Mouse (Mus musculus): ENCODE results near the gene 4930412O13Rik. TPM values are rescaled to one million over a fixed set of nuclear protein-coding genes. Genes with fewer than 3 reads are reported as not detected.
A peak's percentile ranks its signal among the peaks of the same experiment; 100 is the strongest.

Gene 4930412O13Rik
- polyA plus RNA-seq (2015; fragmentation: Nextera tagmentation; extraction: Ambion mirVana) = 1.7 and 3.9 TPM in 2 replicates

GRCm38 (mm10) chr2:9881051-9881591 lies at the start of gene 4930412O13Rik:
TSS of gene 4930412O13Rik (plus strand) at chr2:9881252.
- peak within 1 kb of the TSS; percentile 71 for H3K9ac ChIP-seq (replicated peaks)
- peak within 1 kb of the TSS; percentile 68 for H3K4me2 ChIP-seq (replicated peaks)
- peaks cover 37% of the 10 kb centered on the region for H3K4me1 ChIP-seq (replicated peaks)
- H3K9me3 ChIP-seq = no peaks in the 10 kb centered on the region
- under 1% methylated on average over 32 of the region's 35 CpGs for WGBS
- ATAC-seq = no peak
- no peaks in the 10 kb centered on the region for H3K36me3 ChIP-seq
- H3K4me3 ChIP-seq (replicated peaks) = peak within 1 kb of the TSS; percentile 48
- H3K27me3 ChIP-seq = peaks cover 95% of the 10 kb centered on the region
- peak within 1 kb of the TSS; percentile 88 for H3K27ac ChIP-seq

- Histone ChIP-seq H3K4me1 (replicated peaks) (no peaks in the 10 kb centered on the region), H3K36me3 (no peaks in the 10 kb centered on the region)
Observed at GRCm38 (mm10) chr2:9833712-9834111, 47.3 kb upstream of the 4930412O13Rik start.

DNA sequence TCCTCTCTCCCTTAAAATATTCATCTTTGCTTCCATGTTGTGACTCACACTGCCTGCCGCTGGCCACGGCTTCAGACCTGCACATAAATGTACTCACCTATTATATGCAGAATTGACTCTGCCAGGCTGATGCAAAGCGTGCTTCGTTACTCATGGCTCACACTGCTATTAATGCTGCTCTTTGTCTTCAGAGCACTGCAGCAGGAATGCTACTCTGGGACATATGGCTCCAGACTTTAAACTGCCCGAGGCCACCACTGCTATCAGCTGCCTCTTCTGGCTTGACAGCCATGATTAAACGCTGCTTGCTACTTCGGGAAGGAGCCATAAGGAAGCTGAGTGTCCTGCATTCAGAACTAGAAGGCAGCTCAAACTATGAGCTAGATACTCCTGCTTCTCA lies 45.9 kb upstream of the 4930412O13Rik start:
- 66% methylated on average over 7 of the region's 7 CpGs for WGBS
- Histone ChIP-seq H3K4me2 (replicated peaks) (no peak overlapping the region), H3K27ac (no peak overlapping the region), H3K9me3 (no peaks in the 10 kb centered on the region), H3K27me3 (no peaks in the 10 kb centered on the region), H3K4me1 (replicated peaks) (no peaks in the 10 kb centered on the region), H3K9ac (replicated peaks) (no peak overlapping the region), H3K36me3 (no peaks in the 10 kb centered on the region), H3K4me3 (replicated peaks) (no peak overlapping the region)
- ATAC-seq = peak; percentile 27; the same call in 1 of the 2 replicates

More at GRCm38 (mm10) chr2:9833712-9834111, 47.3 kb upstream of the 4930412O13Rik start:
- WGBS = 90% methylated on average over 7 of the region's 7 CpGs
- H3K27me3 ChIP-seq = no peaks in the 10 kb centered on the region
- no peak overlapping the region for H3K4me3 ChIP-seq (replicated peaks)
- no peak for ATAC-seq
- no peaks in the 10 kb centered on the region for H3K9me3 ChIP-seq
- H3K9ac ChIP-seq (replicated peaks) = no peak overlapping the region
- H3K4me2 ChIP-seq (replicated peaks) = no peak overlapping the region
- no peak overlapping the region for H3K27ac ChIP-seq

DNA sequence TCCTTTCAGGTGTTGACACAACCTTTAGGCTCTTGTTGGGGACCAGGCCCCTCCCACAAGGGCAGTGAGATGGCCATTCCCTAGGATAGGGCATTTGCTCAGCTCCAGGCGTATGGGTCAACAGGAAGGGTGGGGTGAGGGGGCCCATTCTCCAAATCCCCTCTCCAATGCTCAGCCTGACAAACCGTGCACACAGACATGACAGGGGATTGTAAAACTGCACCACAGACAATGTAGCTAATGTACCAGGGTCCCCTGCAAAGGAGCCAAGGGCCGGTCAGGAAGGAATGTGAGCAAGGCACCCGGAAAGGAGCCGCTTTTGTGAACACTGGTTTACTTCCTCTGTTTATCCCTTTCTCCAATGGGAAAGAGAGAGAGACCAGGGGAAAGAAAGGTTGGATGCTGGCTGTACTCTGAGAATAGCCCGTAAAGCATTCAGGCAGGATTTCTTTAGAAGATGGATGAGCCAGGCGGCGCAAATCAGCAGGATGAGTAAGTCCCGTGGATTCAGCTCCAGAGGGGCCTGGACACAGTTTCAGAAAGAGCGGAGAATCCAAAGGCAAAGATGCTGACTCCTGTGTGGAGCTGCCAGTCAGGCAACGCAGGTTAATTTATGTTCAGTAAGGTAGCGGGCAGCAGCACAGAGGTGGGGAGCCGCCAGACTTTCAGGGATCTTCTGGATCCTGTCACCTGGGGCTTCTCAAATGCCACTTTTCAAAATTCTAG lies 28.0 kb upstream of the 4930412O13Rik start:
- no peaks in the 10 kb centered on the region for H3K36me3 ChIP-seq
- no peaks in the 10 kb centered on the region for H3K9me3 ChIP-seq
- 41% methylated on average over 13 of the region's 13 CpGs for WGBS
- peaks cover 9% of the 10 kb centered on the region for H3K4me1 ChIP-seq (replicated peaks)
- H3K27me3 ChIP-seq = no peaks in the 10 kb centered on the region
- H3K27ac ChIP-seq = no peak overlapping the region
- H3K9ac ChIP-seq (replicated peaks) = no peak overlapping the region
- H3K4me3 ChIP-seq (replicated peaks) = no peak overlapping the region
- ATAC-seq = peak; percentile 76
- peak overlapping the region; percentile 20 for H3K4me2 ChIP-seq (replicated peaks)

- Histone ChIP-seq H3K27ac (no peak overlapping the region), H3K4me3 (replicated peaks) (no peak overlapping the region), H3K9ac (replicated peaks) (no peak overlapping the region), H3K4me2 (replicated peaks) (no peak overlapping the region), H3K4me1 (replicated peaks) (peaks cover 9% of the 10 kb centered on the region), H3K9me3 (no peaks in the 10 kb centered on the region), H3K36me3 (no peaks in the 10 kb centered on the region), H3K27me3 (no peaks in the 10 kb centered on the region)
- 33% methylated on average over 4 of the region's 4 CpGs for WGBS
- ATAC-seq = no peak
Observed at GRCm38 (mm10) chr2:9855861-9856260, 25.2 kb upstream of the 4930412O13Rik start.

GRCm38 (mm10) chr2:9860698-9861097 lies 20.4 kb upstream of the 4930412O13Rik start:
- WGBS = 90% methylated on average over 5 of the region's 5 CpGs
- ATAC-seq = no peak

GRCm38 (mm10) chr2:9867092-9867825 lies 13.8 kb upstream of the 4930412O13Rik start:
- Histone ChIP-seq H3K27ac (no peak overlapping the region), H3K9ac (replicated peaks) (no peak overlapping the region), H3K36me3 (no peaks in the 10 kb centered on the region), H3K4me3 (replicated peaks) (no peak overlapping the region), H3K9me3 (no peaks in the 10 kb centered on the region), H3K4me2 (replicated peaks) (peak overlapping the region; percentile 10; the same call in 1 of the 2 replicates), H3K27me3 (peaks cover 44% of the 10 kb centered on the region), H3K4me1 (replicated peaks) (0 out of 2 replicates have a peak, but pooled peaks cover 6% of the 10 kb centered on the region)
- 82% methylated on average over 12 of the region's 12 CpGs for WGBS
- ATAC-seq = no peak

More at GRCm38 (mm10) chr2:9860698-9861097, 20.4 kb upstream of the 4930412O13Rik start:
- Histone ChIP-seq H3K36me3 (no peaks in the 10 kb centered on the region), H3K4me2 (replicated peaks) (no peak overlapping the region), H3K27me3 (no peaks in the 10 kb centered on the region), H3K9me3 (no peaks in the 10 kb centered on the region), H3K27ac (no peak overlapping the region), H3K4me1 (replicated peaks) (no peaks in the 10 kb centered on the region), H3K4me3 (replicated peaks) (no peak overlapping the region), H3K9ac (replicated peaks) (no peak overlapping the region)

DNA sequence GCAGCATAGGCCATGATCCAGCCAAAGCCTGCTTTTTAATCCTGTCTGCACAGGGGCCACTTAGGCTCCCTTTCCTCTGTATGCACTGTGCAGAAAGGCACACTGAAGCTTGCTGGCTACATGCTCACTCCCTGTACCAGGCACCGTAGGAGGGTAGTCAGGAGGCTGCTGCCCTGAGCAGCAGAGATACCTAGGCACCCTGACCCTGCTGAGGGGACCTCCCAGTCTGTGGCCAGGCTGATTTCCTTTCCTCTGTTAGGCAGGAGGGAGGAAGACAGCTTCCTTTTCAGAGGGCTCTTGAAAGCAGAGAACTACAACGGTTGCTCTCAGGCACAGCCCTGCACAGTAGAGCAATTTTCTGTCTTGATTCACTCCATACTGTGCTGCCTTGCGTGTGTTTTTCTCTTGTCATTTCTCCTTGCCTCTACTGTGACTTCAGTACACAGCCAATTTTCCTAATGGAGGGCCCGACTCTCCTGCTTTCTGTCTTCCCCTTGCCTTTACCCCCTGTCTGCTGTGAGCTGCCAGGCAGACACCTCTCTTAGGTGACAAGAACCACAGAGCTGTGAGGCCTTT lies 9.8 kb upstream of the 4930412O13Rik start:
- Histone ChIP-seq H3K27me3 (peaks cover 81% of the 10 kb centered on the region), H3K4me1 (replicated peaks) (peaks cover 18% of the 10 kb centered on the region), H3K4me2 (replicated peaks) (peak overlapping the region; percentile 68), H3K36me3 (no peaks in the 10 kb centered on the region; the same call in 1 of the 2 replicates), H3K9ac (replicated peaks) (peak overlapping the region; percentile 59), H3K27ac (peak overlapping the region; percentile 86), H3K4me3 (replicated peaks) (peak overlapping the region; percentile 48), H3K9me3 (no peaks in the 10 kb centered on the region)
- ATAC-seq = peak; percentile 51; the same call in 1 of the 2 replicates
- WGBS = 21% methylated on average over 4 of the region's 4 CpGs

GRCm38 (mm10) chr2:9871798-9872197 lies 9.3 kb upstream of the 4930412O13Rik start:
- peaks cover 86% of the 10 kb centered on the region for H3K27me3 ChIP-seq
- peak overlapping the region; percentile 68 for H3K4me2 ChIP-seq (replicated peaks)
- H3K27ac ChIP-seq = peak overlapping the region; percentile 86
- peak overlapping the region; percentile 59 for H3K9ac ChIP-seq (replicated peaks)
- 15% methylated on average over 6 of the region's 6 CpGs for WGBS
- peak overlapping the region; percentile 48 for H3K4me3 ChIP-seq (replicated peaks)
- peaks cover 18% of the 10 kb centered on the region for H3K4me1 ChIP-seq (replicated peaks)
- no peaks in the 10 kb centered on the region; the same call in 1 of the 2 replicates for H3K36me3 ChIP-seq
- no peaks in the 10 kb centered on the region for H3K9me3 ChIP-seq
- no peak for ATAC-seq

DNA sequence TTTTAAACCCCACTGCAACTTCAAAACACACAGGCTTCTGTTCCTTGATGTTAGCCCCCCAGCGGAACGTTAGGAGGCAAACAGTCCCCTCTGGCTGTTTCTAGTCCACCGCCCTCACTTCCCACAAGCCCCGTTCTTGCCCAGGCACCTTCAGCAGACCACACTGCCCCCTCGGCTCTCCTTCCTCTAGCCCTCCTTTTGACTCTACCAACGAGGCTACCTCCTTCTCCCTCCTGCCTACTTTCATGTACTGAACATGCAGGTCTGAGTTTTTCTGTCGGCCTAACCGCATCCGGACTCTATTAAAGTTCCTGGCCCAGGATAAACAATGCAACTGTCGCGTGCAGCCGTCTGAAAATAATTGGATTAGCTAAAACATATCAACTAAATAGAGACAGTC lies 8.4 kb upstream of the 4930412O13Rik start:
- no peaks in the 10 kb centered on the region; the same call in 1 of the 2 replicates for H3K36me3 ChIP-seq
- peak overlapping the region; percentile 86 for H3K27ac ChIP-seq
- peaks cover 23% of the 10 kb centered on the region for H3K4me1 ChIP-seq (replicated peaks)
- 2% methylated on average over 12 of the region's 12 CpGs for WGBS
- H3K4me2 ChIP-seq (replicated peaks) = peak overlapping the region; percentile 68
- no peaks in the 10 kb centered on the region for H3K9me3 ChIP-seq
- ATAC-seq = no peak
- peak overlapping the region; percentile 48 for H3K4me3 ChIP-seq (replicated peaks)
- H3K9ac ChIP-seq (replicated peaks) = peak overlapping the region; percentile 80
- peaks cover 92% of the 10 kb centered on the region for H3K27me3 ChIP-seq

DNA sequence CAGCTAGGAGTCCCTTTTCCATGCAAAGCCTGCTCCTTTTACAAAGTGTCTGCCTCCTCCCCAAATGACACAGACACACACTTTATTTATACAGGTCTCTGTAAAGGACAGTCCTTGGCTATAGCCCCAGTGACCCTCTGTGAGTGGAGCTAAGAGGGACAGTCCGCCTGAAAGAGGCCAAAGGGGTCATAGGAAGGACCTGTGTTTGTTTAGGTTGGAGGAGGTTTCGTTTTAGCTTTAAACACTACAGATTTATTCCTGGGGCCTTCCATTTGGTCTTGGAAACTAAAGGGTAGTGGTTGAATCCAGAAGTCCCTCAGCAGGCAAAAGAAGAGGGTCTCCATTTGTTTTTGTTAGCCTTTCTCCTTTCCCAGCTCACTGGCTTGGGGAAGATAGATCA lies 7.3 kb upstream of the 4930412O13Rik start:
- Histone ChIP-seq H3K4me2 (replicated peaks) (peak overlapping the region; percentile 68), H3K4me3 (replicated peaks) (peak overlapping the region; percentile 48), H3K36me3 (no peaks in the 10 kb centered on the region; the same call in 1 of the 2 replicates), H3K4me1 (replicated peaks) (peaks cover 30% of the 10 kb centered on the region), H3K9ac (replicated peaks) (peak overlapping the region; percentile 80), H3K27ac (peak overlapping the region; percentile 86), H3K27me3 (peaks cover 100% of the 10 kb centered on the region), H3K9me3 (no peaks in the 10 kb centered on the region)
- ATAC-seq = no peak
- WGBS = 13% methylated on average over 2 of the region's 2 CpGs

Data from midbrain, embryonic 13.5 days (tissue).